Mouse (Mus musculus) liver, embryonic 15.5 days (tissue): ENCODE results near the gene Zfp963. TPM values are rescaled to one million over a fixed set of nuclear protein-coding genes. Genes with fewer than 3 reads are reported as not detected.

Source experiments
- ATAC-seq: fragments of 200-750 bp; cut with Nextera tagmentation; 2 replicates; pipeline ENCODE4 v1.8.0; 2017; ENCODE audit warnings: moderate number of reproducible peaks, mild to moderate bottlenecking, moderate library complexity; ENCODE audit not compliant: insufficient read depth
- H3K27ac ChIP-seq: fragments of 300-500 bp; sonication (generic); replicated peaks from 2 replicates; pipeline ENCODE4 v1.5.1; 2015; ENCODE audit warnings: mild to moderate bottlenecking, inconsistent platforms
- H3K27me3 ChIP-seq: fragments of 300-500 bp; sonication (generic); 2 replicates; pipeline ENCODE4 v1.6.1; 2015; ENCODE audit warnings: mild to moderate bottlenecking, inconsistent platforms
- H3K36me3 ChIP-seq: fragments of 300-500 bp; sonication (generic); replicated peaks from 2 replicates; pipeline ENCODE4 v1.6.1; 2015; ENCODE audit warnings: moderate library complexity, mild to moderate bottlenecking, inconsistent platforms
- H3K4me1 ChIP-seq: fragments of 300-500 bp; sonication (generic); replicated peaks from 2 replicates; pipeline ENCODE4 v1.6.1; 2015; ENCODE audit warnings: inconsistent platforms
- H3K4me2 ChIP-seq: fragments of 300-500 bp; sonication (generic); 2 replicates; pipeline ENCODE4 v1.6.1; 2015; ENCODE audit warnings: moderate library complexity, mild to moderate bottlenecking, inconsistent platforms
- H3K4me3 ChIP-seq: fragments of 300-500 bp; sonication (generic); replicated peaks from 2 replicates; pipeline ENCODE4 v1.5.1; 2015; ENCODE audit warnings: mild to moderate bottlenecking, inconsistent platforms
- H3K9ac ChIP-seq: fragments of 300-500 bp; sonication (generic); 2 replicates; pipeline ENCODE4 v1.6.1; 2015; ENCODE audit warnings: moderate library complexity, mild to moderate bottlenecking, inconsistent platforms
- H3K9me3 ChIP-seq: fragments of 300-500 bp; sonication (generic); replicated peaks from 2 replicates; pipeline ENCODE4 v1.6.1; 2016; ENCODE audit warnings: inconsistent platforms
- whole genome bisulfite sequencing: fragments of 180-500 bp; shearing (Covaris S2); methylation state at CpG from one replicate; pipeline ENCODE4 v1.1.7; 2015; ENCODE audit warnings: mixed read lengths; ENCODE audit not compliant: insufficient replicate concordance; 5-methylcytosine and 5-hydroxymethylcytosine counted together
- polyA plus RNA-seq: library from polyadenylated mRNA; unstranded; fragments of >200 nt; fragmentation: Nextera tagmentation; extraction: Ambion mirVana; gene quantifications from 2 replicates; pipeline ENCODE4 v1.2.1, GENCODE M21; 2015

Zfp963 gene
- 2.0 and 2.2 TPM in 2 replicates for polyA plus RNA-seq

GRCm38 (mm10) chr8:69749544-69750454, at the start of gene Zfp963:
TSS of gene Zfp963 (minus strand) at chr8:69749970.
- WGBS, result 4% methylated on average over 48 of the region's 48 CpGs
- H3K9me3 ChIP-seq, result no peaks in the 10 kb centered on the region
- H3K4me1 ChIP-seq, result peaks cover 50% of the 10 kb centered on the region

GRCm38 (mm10) chr8:69799261-69799660, 49.5 kb upstream of the Zfp963 start:
- Histone ChIP-seq H3K9me3 (no peaks in the 10 kb centered on the region), H3K4me3 (no peak overlapping the region), H3K27me3 (no peaks in the 10 kb centered on the region), H3K27ac (no peak overlapping the region), H3K9ac (no peak overlapping the region), H3K4me2 (no peak overlapping the region), H3K36me3 (peaks cover 100% of the 10 kb centered on the region), H3K4me1 (no peaks in the 10 kb centered on the region)
- ATAC-seq, result no peak
- 78% methylated on average over 8 of the region's 8 CpGs for WGBS

More at GRCm38 (mm10) chr8:69749544-69750454, at the start of gene Zfp963:
- Histone ChIP-seq H3K4me3 (peak within 1 kb of the TSS; percentile 88), H3K4me2 (peak within 1 kb of the TSS; percentile 74), H3K9ac (peak within 1 kb of the TSS; percentile 96), H3K27ac (peak within 1 kb of the TSS; percentile 100), H3K27me3 (no peaks in the 10 kb centered on the region), H3K36me3 (no peaks in the 10 kb centered on the region)
- ATAC-seq, result peak; percentile 98

GRCm38 (mm10) chr8:69797661-69798060, 47.9 kb upstream of the Zfp963 start:
- no peaks in the 10 kb centered on the region for H3K9me3 ChIP-seq
- H3K36me3 ChIP-seq, result peaks cover 96% of the 10 kb centered on the region
- WGBS, result 89% methylated on average over 10 of the region's 10 CpGs

GRCm38 (mm10) chr8:69796721-69797345, 47.1 kb upstream of the Zfp963 start:
- Histone ChIP-seq H3K4me2 (no peak overlapping the region), H3K4me1 (peaks cover 22% of the 10 kb centered on the region), H3K9ac (no peak overlapping the region), H3K27ac (no peak overlapping the region), H3K27me3 (no peaks in the 10 kb centered on the region), H3K4me3 (no peak overlapping the region), H3K9me3 (no peaks in the 10 kb centered on the region), H3K36me3 (peaks cover 87% of the 10 kb centered on the region)
- 91% methylated on average over 16 of the region's 16 CpGs for WGBS
- ATAC-seq, result no peak

More at GRCm38 (mm10) chr8:69797661-69798060, 47.9 kb upstream of the Zfp963 start:
- Histone ChIP-seq H3K4me1 (peaks cover 14% of the 10 kb centered on the region), H3K4me3 (no peak overlapping the region), H3K27me3 (no peaks in the 10 kb centered on the region), H3K27ac (no peak overlapping the region), H3K4me2 (no peak overlapping the region), H3K9ac (no peak overlapping the region)
- ATAC-seq, result no peak

GRCm38 (mm10) chr8:69794901-69795300, 45.1 kb upstream of the Zfp963 start:
- WGBS, result 90% methylated on average over 6 of the region's 6 CpGs
- Histone ChIP-seq H3K4me1 (peaks cover 31% of the 10 kb centered on the region), H3K36me3 (peaks cover 68% of the 10 kb centered on the region), H3K4me2 (no peak overlapping the region), H3K9ac (no peak overlapping the region), H3K4me3 (no peak overlapping the region), H3K27me3 (no peaks in the 10 kb centered on the region), H3K27ac (no peak overlapping the region), H3K9me3 (no peaks in the 10 kb centered on the region)
- ATAC-seq, result no peak

GRCm38 (mm10) chr8:69794096-69794495, 44.3 kb upstream of the Zfp963 start:
- Histone ChIP-seq H3K4me2 (no peak overlapping the region), H3K4me3 (no peak overlapping the region), H3K36me3 (peaks cover 60% of the 10 kb centered on the region), H3K4me1 (peaks cover 39% of the 10 kb centered on the region), H3K9ac (no peak overlapping the region), H3K27me3 (no peaks in the 10 kb centered on the region), H3K9me3 (no peaks in the 10 kb centered on the region), H3K27ac (no peak overlapping the region)
- 83% methylated on average over 3 of the region's 3 CpGs for WGBS
- ATAC-seq, result no peak

- H3K36me3 ChIP-seq, result peaks cover 56% of the 10 kb centered on the region
Observed at GRCm38 (mm10) chr8:69793666-69794065, 43.9 kb upstream of the Zfp963 start.

GRCm38 (mm10) chr8:69791415-69792068, 41.8 kb upstream of the Zfp963 start:
- Histone ChIP-seq H3K4me1 (peaks cover 41% of the 10 kb centered on the region), H3K27me3 (no peaks in the 10 kb centered on the region), H3K4me3 (peak overlapping the region; percentile 93), H3K4me2 (peak overlapping the region; percentile 85), H3K9me3 (no peaks in the 10 kb centered on the region), H3K27ac (peak overlapping the region; percentile 99), H3K36me3 (peaks cover 35% of the 10 kb centered on the region), H3K9ac (peak overlapping the region; percentile 87)
- peak; percentile 65 for ATAC-seq
- WGBS, result under 1% methylated on average over 48 of the region's 48 CpGs

More at GRCm38 (mm10) chr8:69793666-69794065, 43.9 kb upstream of the Zfp963 start:
- Histone ChIP-seq H3K27ac (no peak overlapping the region), H3K9ac (no peak overlapping the region), H3K27me3 (no peaks in the 10 kb centered on the region), H3K9me3 (no peaks in the 10 kb centered on the region), H3K4me3 (no peak overlapping the region), H3K4me2 (no peak overlapping the region), H3K4me1 (peaks cover 41% of the 10 kb centered on the region)
- WGBS, result 89% methylated on average over 4 of the region's 4 CpGs
- no peak for ATAC-seq

GRCm38 (mm10) chr8:69790773-69791367, 41.1 kb upstream of the Zfp963 start, which contains the start of the genes Atp13a1 and Zfp866:
TSS of gene Atp13a1 (plus strand) at chr8:69791163.
TSS of gene Zfp866 (minus strand) at chr8:69791178.
- peak within 1 kb of the TSS; percentile 85 for H3K4me2 ChIP-seq
- peaks cover 41% of the 10 kb centered on the region for H3K4me1 ChIP-seq
- peak within 1 kb of the TSS; percentile 93 for H3K4me3 ChIP-seq
- WGBS, result under 1% methylated on average over 38 of the region's 38 CpGs
- H3K36me3 ChIP-seq, result peaks cover 28% of the 10 kb centered on the region
- H3K27me3 ChIP-seq, result no peaks in the 10 kb centered on the region
- peak within 1 kb of the TSS; percentile 99 for H3K27ac ChIP-seq
- ATAC-seq, result peak; percentile 95
- no peaks in the 10 kb centered on the region for H3K9me3 ChIP-seq
- H3K9ac ChIP-seq, result peak within 1 kb of the TSS; percentile 87

GRCm38 (mm10) chr8:69790364-69790763, 40.6 kb upstream of the Zfp963 start:
- H3K27ac ChIP-seq, result peak overlapping the region; percentile 99
- no peaks in the 10 kb centered on the region for H3K27me3 ChIP-seq
- WGBS, result 10% methylated on average over 11 of the region's 11 CpGs
- ATAC-seq, result no peak
- H3K4me3 ChIP-seq, result peak overlapping the region; percentile 93
- peak overlapping the region; percentile 87 for H3K9ac ChIP-seq
- peaks cover 23% of the 10 kb centered on the region for H3K36me3 ChIP-seq
- H3K4me1 ChIP-seq, result peaks cover 41% of the 10 kb centered on the region
- no peaks in the 10 kb centered on the region for H3K9me3 ChIP-seq
- peak overlapping the region; percentile 85 for H3K4me2 ChIP-seq
